Mouse (Mus musculus): ENCODE measurements around the gene Vti1a. TPM values are rescaled to one million over a fixed set of nuclear protein-coding genes. Genes with fewer than 3 reads are reported as not detected.

Vti1a gene
- 10 to 100 TPM; 30.2 to 33.6 TPM for total RNA-seq (2021)
- long read RNA-seq, experiment 1, transcript Vti1a-201 (8 exons, 3,405 nt) = major isoform, 9 of 23 reads
- long read RNA-seq, experiment 1, partial matches to known transcripts = 2 of 23 reads
- long read RNA-seq, experiment 1, other reads (novel, unspliced or antisense) = 11 of 23 reads
- long read RNA-seq, experiment 2, transcript Vti1a-201 (8 exons, 3,405 nt) = major isoform, 24 of 46 reads
- long read RNA-seq, experiment 2, partial matches to known transcripts = 3 of 46 reads
- long read RNA-seq, experiment 2, other reads (novel, unspliced or antisense) = 18 of 46 reads

- DNase-seq (ENCODE audit: low spot score in 2 of 2) = peak; percentile 87 to 88
Measured at GRCm38 (mm10) chr19:55316109-55316714, at the start of gene Vti1a. Gene Vti1a, plus strand, starts transcription at chr19:55316295.

GRCm38 (mm10) chr19:55266786-55267185, 49.3 kb upstream of the Vti1a start:
- no peak for DNase-seq (ENCODE audit: low spot score in 2 of 2)

GRCm38 (mm10) chr19:55268150-55268549, 47.9 kb upstream of the Vti1a start:
- no peak for DNase-seq (ENCODE audit: low spot score in 2 of 2)

DNA sequence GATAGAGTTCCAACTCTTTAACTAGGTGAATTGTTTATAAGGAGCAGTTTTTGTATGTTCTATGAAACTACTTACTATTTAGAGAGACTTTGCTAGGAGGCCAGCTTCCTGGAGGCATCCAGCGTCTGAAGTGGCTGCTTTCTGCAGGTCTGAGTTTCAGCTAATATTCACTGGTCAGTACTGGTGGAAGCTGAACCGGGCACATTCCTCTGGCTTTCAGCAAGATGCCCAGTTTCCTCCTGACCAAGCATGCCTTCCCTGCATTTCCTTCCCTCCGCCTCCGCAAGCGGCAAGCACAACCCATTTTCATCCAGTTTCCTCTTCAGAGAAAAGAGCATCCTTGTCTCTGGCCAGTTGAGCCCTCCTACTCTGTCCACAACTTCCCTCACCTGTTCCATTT, 47.0 kb upstream of the Vti1a start:
- DNase-seq (ENCODE audit: low spot score in 2 of 2) = no peak

DNA sequence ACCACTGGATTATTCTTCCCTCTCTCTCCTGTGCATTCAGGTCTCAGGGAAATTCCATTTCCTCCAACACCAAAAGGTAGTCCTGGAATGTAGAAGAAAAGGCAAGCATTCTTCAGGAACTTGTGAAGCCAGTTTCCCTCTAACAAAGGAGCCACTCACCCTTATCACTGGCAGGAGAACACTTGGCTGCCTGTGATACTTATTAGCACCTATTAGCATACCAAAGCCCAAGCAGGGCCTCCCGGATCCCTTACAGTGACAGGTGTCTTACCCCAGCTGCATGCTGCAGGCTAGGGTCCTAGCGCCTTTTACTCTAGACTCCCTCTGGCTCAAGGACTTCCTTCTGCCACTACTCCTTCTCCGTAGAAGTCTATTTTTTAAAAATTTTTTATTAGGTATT, 44.6 kb upstream of the Vti1a start:
- DNase-seq (ENCODE audit: low spot score in 2 of 2) = no peak

- no peak for DNase-seq (ENCODE audit: low spot score in 2 of 2)
Measured at GRCm38 (mm10) chr19:55273340-55273739, 42.8 kb upstream of the Vti1a start.

DNA sequence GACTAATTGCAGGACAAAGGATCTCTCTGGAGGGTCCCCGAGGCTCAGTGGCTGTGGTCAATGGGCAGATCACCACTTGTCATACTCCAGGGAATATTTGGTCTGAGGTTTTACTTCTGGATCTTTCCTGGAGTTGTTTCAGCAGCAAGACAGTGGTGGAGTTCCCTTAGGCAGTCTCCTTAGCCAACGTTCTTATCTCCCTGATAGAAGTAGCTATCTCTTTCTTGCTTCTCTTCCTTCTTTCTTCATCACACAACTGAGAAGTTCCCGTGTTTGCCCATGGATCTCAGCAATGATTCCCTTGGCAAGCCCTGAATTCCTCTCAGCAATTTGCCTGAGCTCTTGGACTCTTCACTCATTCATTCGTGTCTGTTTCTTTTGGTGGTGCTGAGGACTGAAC, 40.0 kb upstream of the Vti1a start:
- no peak for DNase-seq (ENCODE audit: low spot score in 2 of 2)

DNA sequence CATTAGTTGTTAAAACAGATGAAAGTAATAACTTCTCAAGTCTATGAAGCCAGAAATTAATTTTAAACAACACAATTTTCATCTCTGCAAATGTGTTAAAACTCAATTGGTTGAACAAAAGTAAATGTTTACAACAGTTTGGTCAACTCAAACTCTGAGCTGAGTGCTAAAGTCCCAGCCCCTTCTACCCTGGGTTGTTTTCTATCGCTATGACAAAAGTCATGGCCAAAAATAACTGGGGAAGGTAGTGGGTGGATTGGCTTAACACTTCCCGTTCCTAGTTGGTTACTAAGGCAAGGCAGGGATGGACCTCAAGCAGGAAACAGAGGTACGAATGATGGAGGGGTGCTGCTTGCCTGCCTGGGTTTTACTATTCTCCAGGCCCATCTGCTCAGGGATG, 39.3 kb upstream of the Vti1a start:
- no peak for DNase-seq (ENCODE audit: low spot score in 2 of 2)

DNA sequence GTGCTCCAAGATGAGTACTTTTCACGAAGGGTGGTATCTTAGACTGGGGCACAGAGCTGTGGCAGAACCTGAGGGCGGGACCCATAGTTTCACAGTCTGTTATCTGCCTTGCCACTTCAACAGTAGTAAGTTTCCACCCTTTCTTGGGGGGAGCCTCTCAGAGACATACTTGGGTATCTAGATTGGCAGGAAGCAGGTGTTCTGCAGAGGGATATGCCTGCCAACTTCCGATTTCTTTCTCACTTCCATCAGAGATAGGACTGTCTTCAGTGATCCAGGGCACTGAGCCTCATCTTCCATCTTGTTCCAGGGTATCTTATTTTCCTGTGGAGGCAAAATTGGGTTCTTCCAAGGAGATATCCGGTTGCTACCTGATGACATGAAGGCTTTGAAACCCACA, 32.0 kb upstream of the Vti1a start:
- no peak for DNase-seq (ENCODE audit: low spot score in 2 of 2)

- DNase-seq (ENCODE audit: low spot score in 2 of 2) = no peak
Measured at GRCm38 (mm10) chr19:55286034-55286433, 30.1 kb upstream of the Vti1a start.

- no peak for DNase-seq (ENCODE audit: low spot score in 2 of 2)
Measured at GRCm38 (mm10) chr19:55288974-55289373, 27.1 kb upstream of the Vti1a start.

GRCm38 (mm10) chr19:55290621-55291270, 25.3 kb upstream of the Vti1a start:
- DNase-seq (ENCODE audit: low spot score in 2 of 2) = no peak

- DNase-seq (ENCODE audit: low spot score in 2 of 2) = no peak
Measured at GRCm38 (mm10) chr19:55292210-55292850, 23.8 kb upstream of the Vti1a start.

DNA sequence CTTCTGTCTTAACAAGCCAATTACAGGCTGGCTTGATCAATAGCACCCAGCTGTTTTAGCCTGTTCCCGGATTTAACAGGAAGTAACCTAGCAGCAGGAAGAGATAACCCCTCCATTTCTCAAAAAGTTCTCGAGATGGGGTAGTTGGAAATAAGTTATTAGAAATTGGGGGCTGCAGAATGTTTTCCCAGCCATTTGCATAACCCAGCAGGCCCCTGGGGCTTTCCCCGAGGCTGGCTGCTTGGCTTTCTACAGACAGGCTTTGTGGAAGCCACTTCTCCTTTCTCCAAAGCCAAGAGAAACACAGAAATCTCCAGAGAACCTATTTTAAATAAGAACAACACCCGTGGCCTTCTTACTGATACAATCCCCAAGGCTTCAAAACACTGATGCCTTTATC, 22.9 kb upstream of the Vti1a start:
- no peak for DNase-seq (ENCODE audit: low spot score in 2 of 2)

GRCm38 (mm10) chr19:55295075-55295474, 21.0 kb upstream of the Vti1a start:
- no peak for DNase-seq (ENCODE audit: low spot score in 2 of 2)

GRCm38 (mm10) chr19:55295556-55295955, 20.5 kb upstream of the Vti1a start:
- DNase-seq (ENCODE audit: low spot score in 2 of 2) = no peak

- DNase-seq (ENCODE audit: low spot score in 2 of 2) = no peak
Measured at GRCm38 (mm10) chr19:55296301-55296700, 19.8 kb upstream of the Vti1a start.

GRCm38 (mm10) chr19:55297489-55297888, 18.6 kb upstream of the Vti1a start:
- DNase-seq (ENCODE audit: low spot score in 2 of 2) = no peak

GRCm38 (mm10) chr19:55297961-55298360, 18.1 kb upstream of the Vti1a start:
- no peak for DNase-seq (ENCODE audit: low spot score in 2 of 2)

- no peak for DNase-seq (ENCODE audit: low spot score in 2 of 2)
Measured at GRCm38 (mm10) chr19:55299378-55299777, 16.7 kb upstream of the Vti1a start.

DNA sequence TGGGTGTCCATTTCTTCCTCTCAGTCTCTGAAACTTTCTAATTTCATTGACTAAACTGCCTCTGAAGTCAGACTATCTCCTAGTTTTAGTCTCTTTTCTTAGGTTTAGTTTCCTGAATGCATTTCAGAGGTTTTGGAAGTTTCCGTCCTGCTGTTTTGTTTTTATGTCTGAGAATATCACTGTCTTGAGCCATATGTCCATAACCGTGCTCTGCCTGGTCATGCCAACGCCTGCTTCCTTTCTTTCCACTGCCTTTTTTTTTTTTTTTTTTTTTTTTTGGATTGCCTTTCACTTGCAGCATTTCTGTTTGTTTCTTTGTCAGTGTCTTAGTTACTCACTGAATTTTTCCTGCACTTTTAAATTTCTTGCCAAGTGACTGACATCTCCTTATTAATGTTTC, 15.6 kb upstream of the Vti1a start:
- no peak for DNase-seq (ENCODE audit: low spot score in 2 of 2)

- DNase-seq (ENCODE audit: low spot score in 2 of 2) = no peak
Measured at GRCm38 (mm10) chr19:55305024-55305423, 11.1 kb upstream of the Vti1a start.

All from adrenal gland, adult 18-20 months (tissue).